Mouse (Mus musculus) ES-Bruce4 (cell line): ENCODE measurements around the gene Ercc6l2.

Experiments
- CTCF ChIP-seq: IDR thresholded peaks from one replicate; pipeline ENCODE4 v1.8.1; 2011; ENCODE audit warnings: low read depth, low read length
- EP300 ChIP-seq: IDR thresholded peaks from 2 replicates; pipeline ENCODE4 v1.6.1; 2011; ENCODE audit warnings: low read depth, low read length; ENCODE audit not compliant: insufficient read depth
- POLR2A ChIP-seq: IDR thresholded peaks from one replicate; pipeline ENCODE4 v1.8.1; 2011; ENCODE audit warnings: low read length; ENCODE audit not compliant: insufficient read depth

DNA sequence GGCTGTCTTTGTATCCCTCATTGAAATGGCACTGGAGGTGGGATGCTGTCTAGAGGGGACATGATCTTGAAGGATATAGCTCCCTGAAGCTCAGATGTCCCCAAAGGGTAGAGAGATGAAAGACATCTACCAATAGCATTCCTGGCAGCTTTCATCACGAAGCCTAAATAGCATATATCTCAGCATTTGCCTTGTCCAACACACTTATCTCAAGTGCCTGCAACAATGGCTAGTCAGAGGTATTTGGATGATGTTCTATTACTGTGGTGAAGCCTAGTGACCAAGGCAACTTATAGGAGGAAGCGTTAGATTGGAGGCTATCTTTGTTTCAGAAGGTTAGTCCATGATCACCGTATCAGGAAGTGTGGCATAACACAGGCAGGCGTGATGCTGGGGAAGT lies 126.1 kb downstream of the Ercc6l2 start:
- TF ChIP-seq CTCF = no peak
- no peak for TF ChIP-seq EP300
- no peak for TF ChIP-seq POLR2A
